Mouse (Mus musculus): Measurements from ENCODE around the gene Nt5m. TPM values are rescaled to one million over a fixed set of nuclear protein-coding genes. Genes with fewer than 3 reads are reported as not detected.

Gene Nt5m
- polyA plus RNA-seq, 2 experiments: 8.9 to 10.6 TPM

- H3K36me3 ChIP-seq (replicated peaks; ENCODE audit: control insufficient read depth, insufficient read depth, low read depth): no peaks in the 10 kb centered on the region
- no peak overlapping the region for H3K4me2 ChIP-seq (ENCODE audit: low read depth)
- DNase-seq (ENCODE audit: low read depth in 3 of 3, low spot score in 3 of 3): no peak
- H3K27ac ChIP-seq: no peak overlapping the region
- no peaks in the 10 kb centered on the region; a peak in 1 of 4 replicates for H3K4me1 ChIP-seq (replicated peaks; ENCODE audit: control insufficient read depth in 2 of 2, insufficient read depth in 2 of 2, low read length in 1 of 2)
- WGBS (ENCODE audit: insufficient replicate concordance): 49% methylated on average over 10 of the region's 10 CpGs
- TF ChIP-seq CTCF (IDR thresholded peaks at IDR 0.05; ENCODE audit: low read depth): no peak
- no peak for TF ChIP-seq EP300 (IDR thresholded peaks at IDR 0.05; ENCODE audit: low read depth)
- no peak overlapping the region for H3K9ac ChIP-seq (replicated peaks)
- ATAC-seq (ENCODE audit: insufficient read depth): no peak
- H3K9me3 ChIP-seq (ENCODE audit: control insufficient read depth, low read length): no peaks in the 10 kb centered on the region
- H3K4me3 ChIP-seq (ENCODE audit: insufficient read depth in 1 of 2, low read depth in 2 of 2, low read length in 2 of 2): no peak overlapping the region
- no peaks in the 10 kb centered on the region for H3K27me3 ChIP-seq (ENCODE audit: control insufficient read depth, insufficient read depth, low read length)
These were observed 54.0 kb downstream of the Nt5m start for GRCm38 (mm10) chr11:59893153-59893788.

GRCm38 (mm10) chr11:59894916-59895315 is 55.7 kb downstream of the Nt5m start:
- no peak for ATAC-seq (ENCODE audit: insufficient read depth)
- no peaks in the 10 kb centered on the region for H3K9me3 ChIP-seq (ENCODE audit: control insufficient read depth, low read length)
- no peak overlapping the region for H3K4me3 ChIP-seq (ENCODE audit: insufficient read depth in 1 of 2, low read depth in 2 of 2, low read length in 2 of 2)
- WGBS (ENCODE audit: insufficient replicate concordance): 36% methylated on average over 6 of the region's 6 CpGs
- no peak overlapping the region for H3K9ac ChIP-seq (replicated peaks)
- no peaks in the 10 kb centered on the region for H3K27me3 ChIP-seq (ENCODE audit: control insufficient read depth, insufficient read depth, low read length)
- no peak overlapping the region for H3K27ac ChIP-seq
- H3K4me2 ChIP-seq (ENCODE audit: low read depth): no peak overlapping the region
- DNase-seq (ENCODE audit: low read depth in 3 of 3, low spot score in 3 of 3): no peak
- no peaks in the 10 kb centered on the region for H3K36me3 ChIP-seq (replicated peaks; ENCODE audit: control insufficient read depth, insufficient read depth, low read depth)
- H3K4me1 ChIP-seq (replicated peaks; ENCODE audit: control insufficient read depth in 2 of 2, insufficient read depth in 2 of 2, low read length in 1 of 2): no peaks in the 10 kb centered on the region; a peak in 1 of 4 replicates
- TF ChIP-seq EP300 (IDR thresholded peaks at IDR 0.05; ENCODE audit: low read depth) (no peak), CTCF (IDR thresholded peaks at IDR 0.05; ENCODE audit: low read depth) (no peak)

GRCm38 (mm10) chr11:59895316-59895715 is 56.1 kb downstream of the Nt5m start:
- H3K9me3 ChIP-seq (ENCODE audit: control insufficient read depth, low read length): no peaks in the 10 kb centered on the region
- H3K4me1 ChIP-seq (replicated peaks; ENCODE audit: control insufficient read depth in 2 of 2, insufficient read depth in 2 of 2, low read length in 1 of 2): no peaks in the 10 kb centered on the region; a peak in 1 of 4 replicates
- DNase-seq (ENCODE audit: low read depth in 3 of 3, low spot score in 3 of 3): no peak
- no peak overlapping the region for H3K4me2 ChIP-seq (ENCODE audit: low read depth)
- no peaks in the 10 kb centered on the region for H3K27me3 ChIP-seq (ENCODE audit: control insufficient read depth, insufficient read depth, low read length)
- no peak overlapping the region for H3K4me3 ChIP-seq (ENCODE audit: insufficient read depth in 1 of 2, low read depth in 2 of 2, low read length in 2 of 2)
- no peak overlapping the region for H3K27ac ChIP-seq
- TF ChIP-seq CTCF (IDR thresholded peaks at IDR 0.05; ENCODE audit: low read depth) (no peak), EP300 (IDR thresholded peaks at IDR 0.05; ENCODE audit: low read depth) (no peak)
- no peak overlapping the region for H3K9ac ChIP-seq (replicated peaks)
- H3K36me3 ChIP-seq (replicated peaks; ENCODE audit: control insufficient read depth, insufficient read depth, low read depth): no peaks in the 10 kb centered on the region
- WGBS (ENCODE audit: insufficient replicate concordance): 69% methylated on average over 8 of the region's 8 CpGs
- ATAC-seq (ENCODE audit: insufficient read depth): no peak

- ATAC-seq (ENCODE audit: insufficient read depth): no peak
These were observed 58.8 kb downstream of the Nt5m start for GRCm38 (mm10) chr11:59897981-59898599.

More at GRCm38 (mm10) chr11:59897981-59898599, 58.8 kb downstream of the Nt5m start:
- Histone ChIP-seq H3K4me1 (replicated peaks; ENCODE audit: control insufficient read depth in 2 of 2, insufficient read depth in 2 of 2, low read length in 1 of 2) (peaks cover 0 to 2% of the 10 kb centered on the region in 2 experiments; a peak in 1 of 4 replicates), H3K4me3 (ENCODE audit: insufficient read depth in 1 of 2, low read depth in 2 of 2, low read length in 2 of 2) (no peak overlapping the region), H3K9me3 (ENCODE audit: control insufficient read depth, low read length) (no peaks in the 10 kb centered on the region), H3K27ac (no peak overlapping the region), H3K9ac (replicated peaks) (no peak overlapping the region), H3K27me3 (ENCODE audit: control insufficient read depth, insufficient read depth, low read length) (no peaks in the 10 kb centered on the region), H3K36me3 (replicated peaks; ENCODE audit: control insufficient read depth, insufficient read depth, low read depth) (no peaks in the 10 kb centered on the region), H3K4me2 (ENCODE audit: low read depth) (no peak overlapping the region)
- no peak for DNase-seq (ENCODE audit: low read depth in 3 of 3, low spot score in 3 of 3)
- WGBS (ENCODE audit: insufficient replicate concordance): 62% methylated on average over 11 of the region's 11 CpGs
- TF ChIP-seq EP300 (IDR thresholded peaks at IDR 0.05; ENCODE audit: low read depth) (no peak), CTCF (IDR thresholded peaks at IDR 0.05; ENCODE audit: low read depth) (no peak)

All from liver, embryonic 14.5 days (tissue).